Comparison of ENCODE assay signal across 24 mouse cellular contexts in genomic region chr16:32472276-32473015, GRCm38 (mm10). TPM values are rescaled to one million over a fixed set of nuclear protein-coding genes. Genes with fewer than 3 reads are reported as not detected.
DNase-seq lines count a peak whose midpoint lies in the region; ATAC-seq and TF ChIP-seq lines count a peak whose summit lies in the region.
"Had no signal": no experiment of that assay in that cellular context is flagged by ENCODE, and none has a peak within 500 bp of the region (broad histone marks: within the 10 kb centered on the region; RNA-seq: fewer than 3 reads in every experiment).

No protein-coding gene starts in this region.

- no peaks in the 10 kb centered on the region for H3K9me3 ChIP-seq in midbrain, embryonic 14.5 days (ENCODE audit: control insufficient read depth, low read length)
- H3K9me3 ChIP-seq: forebrain, embryonic 12.5 days; heart, embryonic 13.5 days had no signal

- TF ChIP-seq POLR2A in cortical plate, adult 2 months (IDR thresholded peaks at IDR 0.05; ENCODE audit: extremely low read depth, insufficient read depth, low read length): no peak

- no peak overlapping the region for H3K9ac ChIP-seq in midbrain, embryonic 14.5 days (replicated peaks; ENCODE audit: low read length)
- H3K9ac ChIP-seq: forebrain, embryonic 12.5 days; heart, embryonic 13.5 days; liver, postnatal 0 days had no signal

- H3K4me3 ChIP-seq in cortical plate, adult 2 months (ENCODE audit: insufficient read depth, low read length): no peak overlapping the region
- no peak overlapping the region for H3K4me3 ChIP-seq in midbrain, embryonic 14.5 days (replicated peaks; ENCODE audit: low read depth, low read length)
- H3K4me3 ChIP-seq: forebrain, embryonic 12.5 days; heart, embryonic 13.5 days; myocyte had no signal

- DNase-seq in embryo, embryonic 10 days (ENCODE audit: low spot score): peak; percentile 24
- DNase-seq in embryo, embryonic 9.5 days (ENCODE audit: extremely low spot score): no peak
- peak; percentile 35 for DNase-seq in layer of hippocampus, adult 11-12 months (ENCODE audit: low spot score)
- DNase-seq in layer of hippocampus, postnatal 10 days (ENCODE audit: low spot score in 2 of 2): no peak
- peak; percentile 43 to 46 for DNase-seq in kidney, postnatal 36 days
- no peak for DNase-seq in midbrain, embryonic 14.5 days
- DNase-seq in thymus, postnatal 14 days: no peak
- DNase-seq: adrenal gland, postnatal 25 days; cerebellum, postnatal 10 days; liver, postnatal 0 days; lung, postnatal 36 days; right cerebral cortex, postnatal 4 days; thymus, adult 18-20 months had no signal

- no peak overlapping the region for H3K4me2 ChIP-seq in midbrain, embryonic 14.5 days (ENCODE audit: low read length)
- H3K4me2 ChIP-seq: forebrain, embryonic 12.5 days; heart, embryonic 13.5 days; midbrain, embryonic 11.5 days had no signal

- peaks cover 52% of the 10 kb centered on the region for H3K36me3 ChIP-seq in midbrain, embryonic 14.5 days (ENCODE audit: control insufficient read depth, insufficient read depth, low read length)

- no peak for ATAC-seq in midbrain, embryonic 14.5 days (ENCODE audit: low FRiP score, low TSS enrichment)
- ATAC-seq: liver, postnatal 0 days had no signal

- WGBS in midbrain, embryonic 14.5 days: 80% methylated on average over 7 of the region's 7 CpGs

- no peak for TF ChIP-seq CTCF in cortical plate, adult 2 months (IDR thresholded peaks at IDR 0.05; ENCODE audit: extremely low read depth, insufficient read depth, low read length)

- H3K27ac ChIP-seq in cortical plate, adult 2 months (ENCODE audit: insufficient read depth, low read length): peak overlapping the region; percentile 79; the same call in 1 of the 2 replicates
- no peak overlapping the region for H3K27ac ChIP-seq in midbrain, embryonic 14.5 days (replicated peaks; ENCODE audit: low read depth, low read length)
- H3K27ac ChIP-seq: forebrain, embryonic 12.5 days; heart, embryonic 13.5 days had no signal

- H3K4me1 ChIP-seq in cortical plate, adult 2 months (ENCODE audit: control insufficient read depth, insufficient read depth, low read length): no peaks in the 10 kb centered on the region
- no peaks in the 10 kb centered on the region for H3K4me1 ChIP-seq in midbrain, embryonic 14.5 days (ENCODE audit: control insufficient read depth, insufficient read depth, low read length)
- H3K4me1 ChIP-seq: forebrain, embryonic 12.5 days had no signal

- no peaks in the 10 kb centered on the region for H3K27me3 ChIP-seq in midbrain, embryonic 14.5 days (ENCODE audit: control insufficient read depth, insufficient read depth, low read length)
- H3K27me3 ChIP-seq: CH12.LX; forebrain, embryonic 12.5 days; heart, embryonic 13.5 days had no signal

RNA-seq across cellular contexts. Expression of gene Slc51a, which starts 15.2 kb away (rescaled TPM):
- not detected for total RNA-seq in layer of hippocampus, postnatal 10 days (2021)
- 0.04 TPM in 1 of 2 replicates, not detected in the other for polyA plus RNA-seq in cortical plate, adult 2 months (2012; rRNA removed)
- 0.16 TPM in 1 of 2 replicates, not detected in the other for polyA plus RNA-seq in midbrain, embryonic 14.5 days (2014; fragmentation: Nextera tagmentation; extraction: Ambion mirVana)
- total RNA-seq: adrenal gland, postnatal 25 days; gastrocnemius, postnatal 4 days; left cerebral cortex, postnatal 10 days; neutrophil, adult 5-6 weeks had no signal

RNA-seq across cellular contexts. Expression of gene Zdhhc19, which starts 23.6 kb away (rescaled TPM):
- total RNA-seq in layer of hippocampus, postnatal 10 days (2021): not detected
- not detected in 2 replicates for polyA plus RNA-seq in cortical plate, adult 2 months (2012; rRNA removed)
- not detected in 2 replicates for polyA plus RNA-seq in midbrain, embryonic 14.5 days (2014; fragmentation: Nextera tagmentation; extraction: Ambion mirVana)
- total RNA-seq: adrenal gland, postnatal 25 days; CH12.LX; gastrocnemius, postnatal 4 days; hematopoietic stem cell, adult 5-6 weeks; left cerebral cortex, postnatal 10 days; neutrophil, adult 5-6 weeks had no signal
- polyA plus RNA-seq: forebrain, embryonic 12.5 days; heart, embryonic 13.5 days; limb, embryonic 14.5 days; liver, postnatal 0 days; midbrain, embryonic 11.5 days; myocyte had no signal

RNA-seq across cellular contexts. Expression of gene Pcyt1a, which starts 41.7 kb away (rescaled TPM):
- 10 to 100 TPM; 43.9 to 47.5 TPM for total RNA-seq in layer of hippocampus, postnatal 10 days (2021)
- polyA plus RNA-seq in cortical plate, adult 2 months (2012; rRNA removed): 24.1 and 27.0 TPM in 2 replicates
- polyA plus RNA-seq in midbrain, embryonic 14.5 days (2014; fragmentation: Nextera tagmentation; extraction: Ambion mirVana): 34.9 and 57.0 TPM in 2 replicates

RNA-seq across cellular contexts. Expression of gene Tctex1d2, which starts 52.9 kb away (rescaled TPM):
- total RNA-seq in layer of hippocampus, postnatal 10 days (2021): 10 to 100 TPM; 13.7 to 15.6 TPM
- 21.9 and 24.3 TPM in 2 replicates for polyA plus RNA-seq in cortical plate, adult 2 months (2012; rRNA removed)
- polyA plus RNA-seq in midbrain, embryonic 14.5 days (2014; fragmentation: Nextera tagmentation; extraction: Ambion mirVana): 34.1 and 40.1 TPM in 2 replicates
- total RNA-seq: CH12.LX had no signal

Comparison
In these comparisons a context has a peak if more than half of its experiments do, and no peak if none do; other contexts are left out.
1. DNase-seq: peak in embryo, embryonic 10 days (single experiment), layer of hippocampus, adult 11-12 months (single experiment) and kidney, postnatal 36 days (2 of 2); none in embryo, embryonic 9.5 days (single experiment), layer of hippocampus, postnatal 10 days (0 of 2), midbrain, embryonic 14.5 days (single experiment) and thymus, postnatal 14 days (single experiment).